21 mouse cellular contexts compared by ENCODE assay signal in genomic region chr1:51872493-51873261, GRCm38 (mm10). TPM values are rescaled to one million over a fixed set of nuclear protein-coding genes. Genes with fewer than 3 reads are reported as not detected.
DNase-seq lines count a peak whose midpoint lies in the region; ATAC-seq lines count a peak whose summit lies in the region.
"Had no signal": no experiment of that assay in that cellular context is flagged by ENCODE, and none has a peak within 500 bp of the region (broad histone marks: within the 10 kb centered on the region; RNA-seq: fewer than 3 reads in every experiment).

No protein-coding gene starts in this region.

- H3K9ac ChIP-seq in embryonic facial prominence, embryonic 13.5 days = no peak overlapping the region
- no peak overlapping the region for H3K9ac ChIP-seq in hindbrain, embryonic 11.5 days (ENCODE audit: low read depth, low read length)
- H3K9ac ChIP-seq in limb, embryonic 13.5 days = no peak overlapping the region
- no peak overlapping the region for H3K9ac ChIP-seq in neural tube, embryonic 15.5 days (replicated peaks)
- H3K9ac ChIP-seq: embryonic facial prominence, embryonic 12.5 days; heart, embryonic 13.5 days; hindbrain, embryonic 13.5 days had no signal

- WGBS in embryonic facial prominence, embryonic 13.5 days = 64% methylated on average over 7 of the region's 7 CpGs
- 85% methylated on average over 7 of the region's 7 CpGs for WGBS in embryonic facial prominence, embryonic 10.5 days
- WGBS in hindbrain, embryonic 10.5 days = 90% methylated on average over 7 of the region's 7 CpGs
- 88% methylated on average over 7 of the region's 7 CpGs for WGBS in hindbrain, embryonic 11.5 days
- 75% methylated on average over 7 of the region's 7 CpGs for WGBS in limb, embryonic 13.5 days
- 88% methylated on average over 7 of the region's 7 CpGs for WGBS in limb, embryonic 10.5 days
- WGBS in neural tube, embryonic 15.5 days = 75% methylated on average over 7 of the region's 7 CpGs

- peaks cover 4% of the 10 kb centered on the region for H3K36me3 ChIP-seq in embryonic facial prominence, embryonic 13.5 days
- H3K36me3 ChIP-seq in embryonic facial prominence, embryonic 10.5 days (replicated peaks) = peaks cover 31% of the 10 kb centered on the region
- peaks cover 13% of the 10 kb centered on the region for H3K36me3 ChIP-seq in hindbrain, embryonic 10.5 days
- no peaks in the 10 kb centered on the region for H3K36me3 ChIP-seq in hindbrain, embryonic 11.5 days (ENCODE audit: control insufficient read depth, insufficient read depth, low read length)
- H3K36me3 ChIP-seq in limb, embryonic 13.5 days = peaks cover 8% of the 10 kb centered on the region
- H3K36me3 ChIP-seq in limb, embryonic 10.5 days = peaks cover 33% of the 10 kb centered on the region
- peaks cover 3% of the 10 kb centered on the region; the same call in 1 of the 2 replicates for H3K36me3 ChIP-seq in neural tube, embryonic 15.5 days
- H3K36me3 ChIP-seq: G1E; hindbrain, embryonic 13.5 days had no signal

- peak; percentile 67; the same call in 1 of the 2 replicates for ATAC-seq in embryonic facial prominence, embryonic 13.5 days (ENCODE audit: insufficient number of reproducible peaks, insufficient read depth, low FRiP score, low TSS enrichment, low read depth)
- ATAC-seq in hindbrain, embryonic 11.5 days (ENCODE audit: low FRiP score) = no peak
- ATAC-seq in limb, embryonic 13.5 days (ENCODE audit: low FRiP score, low read depth) = peak; percentile 48; the same call in 1 of the 2 replicates
- peak; percentile 35; the same call in 1 of the 2 replicates for ATAC-seq in neural tube, embryonic 15.5 days (ENCODE audit: low FRiP score)
- ATAC-seq: CD4-positive, CD25-positive, alpha-beta regulatory T cell, adult 4 months had no signal

- no peak overlapping the region for H3K4me3 ChIP-seq in embryonic facial prominence, embryonic 13.5 days
- H3K4me3 ChIP-seq in embryonic facial prominence, embryonic 10.5 days = no peak overlapping the region
- no peak overlapping the region for H3K4me3 ChIP-seq in hindbrain, embryonic 10.5 days
- H3K4me3 ChIP-seq in hindbrain, embryonic 11.5 days (ENCODE audit: low read depth, low read length) = no peak overlapping the region
- H3K4me3 ChIP-seq in limb, embryonic 13.5 days = no peak overlapping the region
- no peak overlapping the region for H3K4me3 ChIP-seq in limb, embryonic 10.5 days
- H3K4me3 ChIP-seq in neural tube, embryonic 15.5 days (replicated peaks) = no peak overlapping the region
- H3K4me3 ChIP-seq: embryonic facial prominence, embryonic 12.5 days; heart, embryonic 13.5 days; hindbrain, embryonic 13.5 days had no signal

- no peaks in the 10 kb centered on the region for H3K27me3 ChIP-seq in embryonic facial prominence, embryonic 13.5 days
- H3K27me3 ChIP-seq in embryonic facial prominence, embryonic 10.5 days (replicated peaks; ENCODE audit: low read depth, poor library complexity, severe bottlenecking) = no peaks in the 10 kb centered on the region
- H3K27me3 ChIP-seq in hindbrain, embryonic 10.5 days (ENCODE audit: insufficient read depth, poor library complexity, severe bottlenecking) = no peaks in the 10 kb centered on the region
- H3K27me3 ChIP-seq in hindbrain, embryonic 11.5 days (ENCODE audit: control insufficient read depth, insufficient read depth, low read length) = no peaks in the 10 kb centered on the region
- H3K27me3 ChIP-seq in limb, embryonic 13.5 days = no peaks in the 10 kb centered on the region
- H3K27me3 ChIP-seq in limb, embryonic 10.5 days (ENCODE audit: low read depth, poor library complexity, severe bottlenecking) = no peaks in the 10 kb centered on the region
- H3K27me3 ChIP-seq in neural tube, embryonic 15.5 days (replicated peaks) = no peaks in the 10 kb centered on the region
- H3K27me3 ChIP-seq: embryonic facial prominence, embryonic 12.5 days; heart, embryonic 13.5 days; hindbrain, embryonic 13.5 days had no signal

- peaks cover 56% of the 10 kb centered on the region for H3K4me1 ChIP-seq in embryonic facial prominence, embryonic 13.5 days
- peaks cover 6% of the 10 kb centered on the region; the same call in 1 of the 2 replicates for H3K4me1 ChIP-seq in embryonic facial prominence, embryonic 10.5 days
- H3K4me1 ChIP-seq in hindbrain, embryonic 10.5 days (replicated peaks) = 0 out of 2 replicates have a peak, but pooled peaks cover 10% of the 10 kb centered on the region
- no peaks in the 10 kb centered on the region for H3K4me1 ChIP-seq in hindbrain, embryonic 11.5 days (replicated peaks; ENCODE audit: control insufficient read depth, insufficient read depth, low read length)
- peaks cover 40% of the 10 kb centered on the region for H3K4me1 ChIP-seq in limb, embryonic 13.5 days
- no peaks in the 10 kb centered on the region; the same call in none of the 2 replicates for H3K4me1 ChIP-seq in limb, embryonic 10.5 days
- peaks cover 13% of the 10 kb centered on the region for H3K4me1 ChIP-seq in neural tube, embryonic 15.5 days

- no peak for DNase-seq in embryonic facial prominence, embryonic 10.5 days (ENCODE audit: low spot score)
- no peak for DNase-seq in hindbrain, embryonic 10.5 days (ENCODE audit: low spot score)
- DNase-seq in hindbrain, embryonic 11.5 days (ENCODE audit: low spot score) = no peak
- no peak for DNase-seq in limb, embryonic 10.5 days (ENCODE audit: low spot score)
- DNase-seq: adrenal gland, adult 8-10 months; adrenal gland, postnatal 36 days; B cell, adult 2 months; cerebellum, adult 2 months; cerebellum, postnatal 14 days; embryo, embryonic 11 days; gastrocnemius, postnatal 36 days; heart, adult 11 months; heart, postnatal 36 days had no signal

- no peaks in the 10 kb centered on the region for H3K9me3 ChIP-seq in embryonic facial prominence, embryonic 13.5 days
- no peaks in the 10 kb centered on the region for H3K9me3 ChIP-seq in embryonic facial prominence, embryonic 10.5 days
- peaks cover 6% of the 10 kb centered on the region for H3K9me3 ChIP-seq in hindbrain, embryonic 10.5 days
- H3K9me3 ChIP-seq in hindbrain, embryonic 11.5 days (ENCODE audit: control insufficient read depth, low read length) = no peaks in the 10 kb centered on the region
- peaks cover 3% of the 10 kb centered on the region; the same call in 1 of the 2 replicates for H3K9me3 ChIP-seq in limb, embryonic 13.5 days
- no peaks in the 10 kb centered on the region for H3K9me3 ChIP-seq in limb, embryonic 10.5 days (replicated peaks)
- no peaks in the 10 kb centered on the region for H3K9me3 ChIP-seq in neural tube, embryonic 15.5 days (replicated peaks)
- H3K9me3 ChIP-seq: embryonic facial prominence, embryonic 12.5 days; G1E; heart, embryonic 13.5 days; hindbrain, embryonic 13.5 days had no signal

- H3K4me2 ChIP-seq in embryonic facial prominence, embryonic 13.5 days = no peak overlapping the region
- no peak overlapping the region for H3K4me2 ChIP-seq in hindbrain, embryonic 11.5 days (replicated peaks; ENCODE audit: low read depth, low read length)
- no peak overlapping the region for H3K4me2 ChIP-seq in limb, embryonic 13.5 days (replicated peaks)
- H3K4me2 ChIP-seq in neural tube, embryonic 15.5 days = no peak overlapping the region
- H3K4me2 ChIP-seq: embryonic facial prominence, embryonic 12.5 days; heart, embryonic 13.5 days; hindbrain, embryonic 13.5 days had no signal

- peak overlapping the region; percentile 44; the same call in 1 of the 2 replicates for H3K27ac ChIP-seq in embryonic facial prominence, embryonic 13.5 days
- H3K27ac ChIP-seq in embryonic facial prominence, embryonic 10.5 days (replicated peaks) = no peak overlapping the region
- H3K27ac ChIP-seq in hindbrain, embryonic 10.5 days = 0 out of 2 replicates have a peak overlapping the region, but pooled peaks have one; percentile 12
- no peak overlapping the region for H3K27ac ChIP-seq in hindbrain, embryonic 11.5 days (ENCODE audit: low read depth, low read length)
- no peak overlapping the region for H3K27ac ChIP-seq in limb, embryonic 13.5 days
- no peak overlapping the region for H3K27ac ChIP-seq in limb, embryonic 10.5 days
- peak overlapping the region; percentile 15; the same call in 1 of the 2 replicates for H3K27ac ChIP-seq in neural tube, embryonic 15.5 days (replicated peaks)
- H3K27ac ChIP-seq: embryonic facial prominence, embryonic 12.5 days; heart, embryonic 13.5 days; hindbrain, embryonic 13.5 days had no signal

RNA-seq across cellular contexts. Expression of gene Myo1b, which starts 43.2 kb away (rescaled TPM):
- 96.1 and 105 TPM in 2 replicates for polyA plus RNA-seq in embryonic facial prominence, embryonic 13.5 days (2015; fragmentation: Nextera tagmentation; extraction: Ambion mirVana)
- 85.5 and 91.6 TPM in 2 replicates for polyA plus RNA-seq in embryonic facial prominence, embryonic 10.5 days (2016; fragmentation: Nextera tagmentation; extraction: Ambion mirVana)
- polyA plus RNA-seq in hindbrain, embryonic 10.5 days (2016; fragmentation: Nextera tagmentation; extraction: Ambion mirVana) = 72.6 and 77.6 TPM in 2 replicates
- polyA plus RNA-seq in hindbrain, embryonic 11.5 days (2014; fragmentation: Nextera tagmentation; extraction: Ambion mirVana) = 116 and 156 TPM in 2 replicates
- 104 and 106 TPM in 2 replicates for polyA plus RNA-seq in limb, embryonic 13.5 days (2015; fragmentation: Nextera tagmentation; extraction: Ambion mirVana)
- polyA plus RNA-seq in limb, embryonic 10.5 days (2016; fragmentation: Nextera tagmentation; extraction: Ambion mirVana) = 103 and 115 TPM in 2 replicates
- 55.7 and 57.7 TPM in 2 replicates for polyA plus RNA-seq in neural tube, embryonic 15.5 days (2015; fragmentation: Nextera tagmentation; extraction: Ambion mirVana)
- polyA plus RNA-seq: G1E had no signal

Comparison
In these comparisons a context has a peak if more than half of its experiments do, and no peak if none do; other contexts are left out.
1. H3K27ac ChIP-seq: peak in embryonic facial prominence, embryonic 13.5 days (single experiment), hindbrain, embryonic 10.5 days (single experiment) and neural tube, embryonic 15.5 days (single experiment); none in embryonic facial prominence, embryonic 10.5 days (single experiment), hindbrain, embryonic 11.5 days (single experiment), limb, embryonic 13.5 days (single experiment) and limb, embryonic 10.5 days (single experiment).